Mouse (Mus musculus) megakaryocyte-erythroid progenitor cell, adult 5-6 weeks (primary cell): ENCODE measurements around the gene Melk. TPM values are rescaled to one million over a fixed set of nuclear protein-coding genes. Genes with fewer than 3 reads are reported as not detected.
A peak's percentile ranks its signal among the peaks of the same experiment; 100 is the strongest.

ENCODE experiments used
- ATAC-seq: replicated peaks from 2 replicates; pipeline ENCODE4 v1.8.0; 2016; ENCODE audit warnings: mild to moderate bottlenecking, inconsistent platforms; ENCODE audit not compliant: severe bottlenecking, poor library complexity, low FRiP score, low TSS enrichment
- total RNA-seq, 2 experiments: library from RNA; stranded (forward) in 1 of 2; stranded (reverse) in 1 of 2; fragments of 200-1000, 215-1000 nt in 1 of 2; fragments of >200 nt in 1 of 2; fragmentation: Nextera tagmentation in 1 of 2; gene quantifications; 2 replicates each; pipeline ENCODE4 v1.2.3; 2014 to 2017

Melk gene
- total RNA-seq (2014; fragmentation: Nextera tagmentation), result 16.0 and 20.7 TPM in 2 replicates
- 18.6 and 24.6 TPM in 2 replicates for total RNA-seq (2017)

DNA sequence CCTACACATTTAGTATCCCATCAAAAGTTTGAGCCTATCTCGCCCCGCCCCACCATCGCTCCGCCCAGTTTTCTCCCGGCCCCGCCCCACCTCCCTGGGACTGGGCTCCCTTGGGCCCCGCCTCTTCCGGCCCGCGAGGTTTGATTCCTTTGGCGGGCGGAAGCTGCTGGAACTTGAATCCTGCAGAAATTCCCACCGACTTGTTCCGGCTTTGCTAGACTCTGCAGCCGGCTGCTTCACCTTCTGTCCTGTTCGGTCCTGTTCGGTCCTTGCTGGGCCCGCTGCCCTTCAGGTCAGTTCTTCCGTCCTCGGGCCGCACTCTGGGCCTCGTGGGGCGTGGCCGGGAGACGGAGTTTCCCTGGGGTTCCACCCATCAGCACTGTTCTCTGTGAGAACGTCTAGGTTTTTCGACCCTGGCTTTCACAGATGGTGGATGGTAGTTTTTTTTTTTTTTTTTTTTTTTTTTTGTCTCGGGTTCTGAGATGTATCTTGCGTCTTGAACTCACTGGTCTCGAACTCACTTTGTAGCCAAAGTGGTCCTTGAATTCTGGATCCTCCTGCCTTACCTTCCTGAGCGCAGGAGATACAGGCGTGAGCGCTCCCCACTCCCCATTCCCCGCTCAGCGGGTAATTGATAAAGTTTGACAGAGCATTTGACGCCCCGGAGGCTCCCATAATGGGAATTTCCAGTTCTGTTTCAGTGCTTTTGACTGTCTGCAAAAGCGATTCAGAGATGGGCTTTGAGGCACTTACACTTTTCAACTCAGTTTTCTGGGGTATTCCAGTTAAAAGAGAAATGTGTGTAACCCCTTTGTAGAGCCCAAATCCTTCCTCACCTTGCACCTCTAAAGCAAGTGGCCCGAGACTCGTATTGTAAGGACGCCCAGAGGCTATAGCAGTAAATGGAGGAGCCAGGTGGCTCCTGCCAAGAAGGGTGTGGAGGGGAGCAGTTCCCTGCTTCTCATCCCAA, at the start of gene Melk:
Gene Melk (plus strand): TSS at position 96 of the 970 bp plus-strand sequence.
- ATAC-seq, result peak; percentile 97

DNA sequence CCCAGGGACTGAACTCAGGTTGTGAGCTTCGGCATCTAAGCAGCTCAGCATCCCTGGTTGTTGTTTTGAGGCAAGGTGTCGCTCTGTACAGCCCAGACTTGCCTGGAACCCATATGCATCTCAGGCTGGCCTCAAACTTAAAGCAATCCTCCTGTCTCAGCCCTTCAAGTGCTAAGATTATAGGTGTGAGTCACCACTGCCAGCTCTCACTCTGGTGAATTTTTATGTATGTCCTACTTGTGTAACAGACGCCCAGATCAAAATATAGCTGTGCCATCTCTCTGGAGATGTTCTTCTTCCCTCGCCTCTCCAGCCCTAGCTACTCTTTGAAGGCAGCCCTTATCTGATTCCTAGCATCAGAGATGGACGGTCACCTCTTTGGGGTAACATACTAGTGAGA, 49.2 kb upstream of the Melk start:
- ATAC-seq, result no peak

DNA sequence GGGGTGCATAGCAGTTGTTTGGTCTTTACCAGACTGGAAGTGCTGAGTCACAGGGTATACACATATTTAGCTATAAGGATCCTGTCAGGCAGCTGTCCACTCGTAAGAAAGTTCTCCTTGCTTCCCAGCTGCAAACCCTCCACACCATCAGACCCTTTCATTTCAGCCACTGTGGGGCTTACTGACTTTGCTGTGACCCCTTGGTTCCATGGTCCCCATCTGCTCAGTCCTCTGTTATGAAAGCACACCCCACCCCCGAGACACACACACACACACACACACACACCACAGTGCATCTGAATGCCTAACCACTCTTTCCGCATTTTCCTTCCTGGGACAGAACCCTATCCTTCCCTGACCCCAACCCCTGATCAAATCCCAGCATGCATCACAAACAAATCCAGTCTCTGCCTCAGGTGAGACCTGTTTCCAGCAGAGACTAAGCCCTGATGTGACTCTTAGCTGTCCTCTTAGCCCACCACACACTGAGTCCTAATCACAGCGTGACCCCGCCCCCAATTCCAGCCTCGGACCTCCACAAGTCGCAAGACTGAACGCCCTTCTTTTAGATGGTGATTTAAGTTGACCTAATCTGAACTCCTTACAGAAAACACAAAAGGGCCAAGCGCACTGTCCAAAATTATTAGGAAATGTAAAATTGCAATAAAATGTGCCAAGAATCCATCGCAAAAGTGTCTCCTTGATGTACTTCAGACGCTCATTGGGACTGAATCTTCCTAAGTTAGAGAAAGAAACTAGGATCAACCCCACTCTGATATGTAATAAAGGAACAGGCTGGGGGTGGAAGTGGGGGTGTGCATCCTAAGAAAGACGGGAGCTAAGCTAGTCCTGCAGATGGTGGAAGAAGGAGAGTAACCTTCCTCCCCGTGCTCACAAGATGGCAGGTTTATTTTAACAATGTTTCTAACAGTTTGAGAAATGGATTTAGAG, 48.4 kb upstream of the Melk start:
- ATAC-seq, result no peak

DNA sequence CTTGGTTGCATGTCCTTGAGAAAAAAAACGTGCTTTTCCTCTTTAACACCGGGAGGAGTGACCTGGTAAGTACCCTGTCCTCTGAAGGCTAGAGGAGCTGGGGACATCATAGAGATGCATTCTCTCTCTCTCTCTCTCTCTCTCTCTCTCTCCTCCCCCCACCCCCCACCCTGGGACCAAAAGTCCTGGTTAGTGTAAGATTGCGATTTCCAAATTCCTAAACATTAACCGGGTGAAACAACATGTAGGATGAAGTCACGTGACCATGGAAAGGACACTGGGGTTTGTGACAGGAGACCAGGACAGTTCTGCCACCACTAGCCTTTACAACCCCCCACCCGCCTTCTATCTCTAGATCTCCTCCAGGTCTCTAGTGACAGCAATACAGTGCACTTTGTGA, 47.5 kb upstream of the Melk start:
- no peak for ATAC-seq

- no peak for ATAC-seq
These were observed 46.1 kb upstream of the Melk start for GRCm38 (mm10) chr4:44254579-44254978.

DNA sequence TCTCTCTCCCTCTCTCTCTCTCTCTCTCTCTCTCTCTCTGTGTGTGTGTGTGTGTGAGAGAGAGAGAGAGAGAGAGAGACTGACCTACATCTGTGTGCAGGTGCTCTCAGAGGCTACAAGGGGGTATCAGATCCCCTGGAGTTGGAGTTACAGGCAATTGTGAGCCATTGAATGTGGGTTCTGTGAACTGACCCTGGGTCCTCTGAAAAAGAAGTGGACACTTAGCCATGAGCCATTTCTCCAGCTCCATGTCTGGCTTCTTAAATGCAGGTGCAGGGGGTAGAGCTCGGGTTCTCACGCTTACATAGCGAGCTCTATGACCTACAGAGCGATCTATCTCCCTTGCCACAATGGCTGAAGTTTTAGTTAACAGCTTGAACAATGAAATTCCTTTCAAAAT, 41.5 kb upstream of the Melk start:
- ATAC-seq, result no peak

GRCm38 (mm10) chr4:44260244-44260643, 40.4 kb upstream of the Melk start:
- peak; percentile 79 for ATAC-seq

DNA sequence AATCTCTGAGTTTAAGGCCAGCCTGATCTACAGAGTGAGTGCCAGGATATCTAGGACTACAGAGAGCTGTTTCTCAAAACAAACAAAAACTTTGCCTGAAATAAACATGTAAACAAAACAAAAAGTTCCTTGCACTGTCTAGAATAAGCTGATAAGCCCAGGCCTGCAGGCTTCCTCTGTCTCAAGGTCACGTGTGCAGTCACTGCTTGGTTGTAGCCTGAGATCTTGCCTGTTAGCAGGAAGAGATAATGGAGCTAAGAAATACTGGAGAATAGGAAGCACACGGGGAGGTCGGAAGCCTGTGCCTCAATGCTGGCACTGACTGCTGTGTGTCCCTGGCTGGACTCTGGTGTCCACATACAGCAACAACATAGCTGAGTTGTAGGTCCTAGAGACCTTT, 35.2 kb upstream of the Melk start:
- ATAC-seq, result no peak

DNA sequence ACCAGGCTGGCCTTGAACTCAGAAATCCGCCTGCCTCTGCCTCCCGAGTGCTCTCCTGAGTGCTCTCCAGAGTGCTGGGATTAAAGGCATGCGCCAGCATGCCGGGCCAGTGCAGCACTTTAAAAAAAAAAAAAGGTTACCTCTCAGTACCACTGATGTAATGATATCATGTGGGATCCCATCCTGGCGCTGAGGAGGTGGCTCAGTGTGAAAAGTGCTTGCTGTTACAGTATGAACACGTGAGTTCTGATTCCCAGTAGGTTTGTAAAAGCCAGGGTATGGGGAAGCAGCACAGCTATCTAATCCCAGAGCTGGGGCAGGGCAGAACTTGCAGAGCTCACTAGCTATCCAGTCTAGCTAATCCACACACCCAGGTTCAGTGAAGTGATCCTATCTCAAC, 33.2 kb upstream of the Melk start:
- no peak for ATAC-seq

DNA sequence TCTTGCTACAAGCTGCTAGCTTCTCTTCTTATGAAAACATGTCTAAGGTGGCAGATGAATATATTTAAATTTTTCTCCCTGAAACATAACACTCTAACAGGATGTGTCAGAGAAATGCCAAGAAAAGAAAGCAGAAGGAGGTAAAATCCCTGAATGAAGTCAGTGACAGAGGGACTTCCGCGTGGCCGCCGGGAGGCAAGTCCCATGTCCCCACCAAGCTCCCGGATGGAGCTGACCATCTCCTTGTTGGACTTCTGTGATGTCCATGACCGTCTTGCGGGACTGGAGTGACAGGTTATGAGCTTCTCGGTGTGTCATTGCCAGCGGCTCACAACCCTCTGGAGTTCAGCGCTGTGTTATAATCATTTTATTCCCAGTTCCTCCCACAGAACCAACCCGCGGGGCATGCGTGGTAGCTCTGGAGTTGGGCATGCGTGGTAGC, 31.3 kb upstream of the Melk start:
- no peak for ATAC-seq

DNA sequence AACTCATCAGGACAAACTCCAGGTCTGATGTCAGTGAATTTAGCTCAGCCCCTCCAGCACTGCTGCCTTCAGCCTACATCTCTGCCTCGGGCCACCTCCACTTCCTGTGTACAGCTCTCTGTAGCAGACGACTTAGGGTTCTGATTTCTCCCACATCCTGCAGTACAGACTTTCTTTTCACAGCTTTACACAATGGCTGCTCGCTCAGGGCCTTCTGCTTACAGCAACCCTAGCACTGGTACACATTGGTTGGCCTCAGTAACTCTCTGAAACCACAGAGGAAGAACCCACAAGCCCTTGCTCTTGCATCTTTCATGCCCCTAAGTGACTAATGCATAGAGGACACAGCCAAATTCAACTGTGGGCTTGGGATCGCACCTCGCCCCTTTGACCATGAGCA, 29.5 kb upstream of the Melk start:
- no peak for ATAC-seq

DNA sequence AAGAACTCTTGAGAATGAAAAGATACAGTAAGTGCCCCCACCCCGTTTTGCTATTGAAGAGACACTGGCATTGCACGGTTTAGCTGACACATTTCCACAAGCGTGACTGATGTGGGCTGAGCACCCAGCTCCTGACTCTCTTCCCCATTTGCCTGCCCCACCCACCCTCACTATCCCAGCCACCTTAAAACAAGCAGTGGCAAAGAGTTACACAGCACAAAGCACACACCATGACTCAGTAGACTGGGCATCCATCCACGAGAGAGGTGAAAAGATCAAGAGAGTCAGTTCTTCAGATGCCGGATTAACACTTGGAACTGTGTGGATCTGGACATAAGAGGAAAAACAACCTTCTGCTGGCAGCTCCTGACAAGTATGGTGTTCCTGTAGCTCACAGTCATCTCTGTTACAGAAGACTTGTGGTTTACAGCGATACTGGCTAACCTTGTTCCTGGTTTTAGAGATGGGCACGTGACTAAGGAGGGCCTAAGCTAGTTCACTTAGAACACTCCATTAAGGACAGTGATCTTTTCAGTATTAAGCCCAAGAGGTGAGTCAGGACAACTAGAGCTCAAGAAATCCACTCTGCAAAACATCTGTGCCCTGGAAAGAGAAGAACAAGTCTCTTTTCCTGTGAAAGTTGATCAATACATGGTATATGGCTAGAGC, 18.9 kb upstream of the Melk start:
- ATAC-seq, result no peak

GRCm38 (mm10) chr4:44292534-44292933, 8.1 kb upstream of the Melk start:
- ATAC-seq, result peak; percentile 50; the same call in 1 of the 2 replicates

DNA sequence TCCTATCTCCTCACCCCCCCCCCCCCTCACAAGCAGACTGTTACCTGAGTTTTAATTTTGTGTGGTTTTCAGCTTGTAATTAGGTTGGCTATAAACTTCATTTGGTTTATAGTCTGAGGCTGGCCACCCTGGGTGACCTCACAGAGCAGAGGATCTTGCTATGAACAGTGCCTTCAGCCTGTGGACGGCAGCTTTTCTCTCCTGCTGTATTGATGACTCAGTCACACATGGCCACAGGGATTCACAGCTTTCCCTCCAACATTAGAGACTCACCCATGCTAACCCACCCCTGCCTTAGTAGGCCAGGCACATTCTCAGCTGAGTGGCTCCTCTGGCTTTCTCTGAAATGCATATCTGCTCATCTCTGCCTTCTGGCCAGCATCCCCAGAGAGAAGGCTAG, 4.8 kb upstream of the Melk start:
- ATAC-seq, result no peak

DNA sequence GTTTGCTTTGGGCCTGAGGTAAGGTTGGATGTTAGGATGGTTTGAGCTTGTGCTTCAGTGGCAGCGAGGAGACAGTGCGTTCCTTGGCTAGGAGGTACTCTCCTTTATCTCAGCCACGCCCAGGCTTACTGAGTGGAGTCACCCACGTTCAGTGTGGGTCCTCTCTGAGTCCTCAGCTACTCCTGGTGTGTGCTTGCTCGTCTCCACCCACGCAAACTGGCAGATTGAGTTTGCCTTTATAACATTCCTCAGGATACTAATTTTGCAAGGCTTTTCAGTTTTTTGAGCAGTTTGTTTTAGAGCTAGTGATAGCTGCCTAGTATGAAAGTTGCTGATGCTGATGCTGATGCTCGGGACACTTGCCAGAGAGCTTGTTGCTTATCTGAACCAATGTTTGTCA, 5.9 kb downstream of the Melk start:
- ATAC-seq, result no peak

- no peak for ATAC-seq
These were observed 9.8 kb downstream of the Melk start for GRCm38 (mm10) chr4:44310429-44310828.

- ATAC-seq, result no peak
These were observed 10.2 kb downstream of the Melk start for GRCm38 (mm10) chr4:44310911-44311310.

DNA sequence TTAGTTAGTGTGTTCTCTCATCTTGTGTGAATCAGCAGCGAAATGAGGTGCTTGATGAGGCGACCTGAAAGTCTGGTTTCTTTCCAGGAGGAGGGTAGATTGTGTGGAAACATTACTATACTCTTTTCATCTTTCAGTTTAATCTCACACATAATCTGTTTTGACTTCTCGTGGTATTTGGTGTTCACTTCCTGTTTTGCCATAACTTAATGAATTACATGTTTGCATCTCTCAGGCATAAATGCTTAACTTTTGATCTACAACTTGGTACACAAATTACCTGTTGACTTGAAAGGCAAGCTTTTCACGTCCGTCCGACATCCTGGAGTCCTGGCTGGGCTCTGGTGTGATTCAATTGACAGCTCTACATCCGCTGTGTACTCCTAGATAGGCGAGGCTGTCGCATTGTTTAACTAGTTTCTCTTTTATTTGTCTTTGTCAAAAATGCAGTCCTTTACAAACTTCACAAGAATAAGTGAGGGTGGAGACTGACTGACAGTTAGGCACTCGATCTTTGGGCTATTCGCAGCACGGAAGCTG, 15.7 kb downstream of the Melk start:
- ATAC-seq, result no peak

DNA sequence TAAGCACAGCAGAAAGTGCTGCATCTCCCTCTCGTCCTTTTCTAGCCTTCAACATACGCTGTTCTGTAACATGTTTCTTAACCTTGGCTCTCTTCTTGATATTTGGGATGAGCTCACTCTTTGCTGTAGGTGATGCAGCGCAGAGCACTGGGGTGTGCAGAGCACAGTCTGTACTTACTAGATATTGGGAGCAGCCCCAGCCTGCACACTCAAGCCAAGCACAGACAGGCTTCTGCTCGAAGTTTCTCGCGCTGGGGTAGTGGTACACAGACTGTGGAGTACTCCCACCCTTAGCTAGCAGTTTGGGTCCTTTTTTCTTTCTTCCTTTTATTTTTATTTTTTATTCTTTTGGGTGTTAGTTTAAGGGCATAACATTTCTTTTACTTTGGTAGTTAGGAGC, 19.8 kb downstream of the Melk start:
- ATAC-seq, result no peak
